In genomic region chr13:93243076-93243475, GRCm38 (mm10) we compare ENCODE assay signal across 8 mouse cellular contexts. TPM values are rescaled to one million over a fixed set of nuclear protein-coding genes. Genes with fewer than 3 reads are reported as not detected.
DNase-seq lines count a peak whose midpoint lies in the region; ATAC-seq and TF ChIP-seq lines count a peak whose summit lies in the region.

No protein-coding gene starts in this region.

- no peak overlapping the region for H3K9ac ChIP-seq in neural tube, embryonic 15.5 days (replicated peaks)
- no peak overlapping the region for H3K9ac ChIP-seq in forebrain, postnatal 0 days
- H3K9ac ChIP-seq in intestine, embryonic 14.5 days (ENCODE audit: low read length) = no peak overlapping the region
- no peak overlapping the region for H3K9ac ChIP-seq in midbrain, postnatal 0 days (replicated peaks; ENCODE audit: low read length, poor library complexity, severe bottlenecking)

- TF ChIP-seq CTCF in forebrain, postnatal 0 days (IDR thresholded peaks at IDR 0.05; ENCODE audit: low read depth) = peak; percentile 81
- TF ChIP-seq CTCF in midbrain, postnatal 0 days (IDR thresholded peaks at IDR 0.05) = peak; percentile 84

- 89% methylated on average over 2 of the region's 2 CpGs for WGBS in neural tube, embryonic 15.5 days
- 82% methylated on average over 2 of the region's 2 CpGs for WGBS in forebrain, postnatal 0 days
- WGBS in intestine, embryonic 14.5 days = 82% methylated on average over 2 of the region's 2 CpGs
- 93% methylated on average over 2 of the region's 2 CpGs for WGBS in midbrain, postnatal 0 days

- H3K9me3 ChIP-seq in neural tube, embryonic 15.5 days (replicated peaks) = no peaks in the 10 kb centered on the region
- no peaks in the 10 kb centered on the region for H3K9me3 ChIP-seq in forebrain, postnatal 0 days (ENCODE audit: low read length)
- no peaks in the 10 kb centered on the region for H3K9me3 ChIP-seq in intestine, embryonic 14.5 days (ENCODE audit: control insufficient read depth, low read length)
- no peaks in the 10 kb centered on the region for H3K9me3 ChIP-seq in midbrain, postnatal 0 days (ENCODE audit: low read length)

- no peak for ATAC-seq in neural tube, embryonic 15.5 days (ENCODE audit: low FRiP score)
- ATAC-seq in cerebellum, adult (ENCODE audit: insufficient number of reproducible peaks, low FRiP score, low TSS enrichment) = peak; percentile 49
- ATAC-seq in forebrain, postnatal 0 days = peak; percentile 47; the same call in 1 of the 2 replicates
- 0 out of 2 replicates have a peak, but pooled peaks have one; percentile 47 for ATAC-seq in intestine, embryonic 14.5 days (replicated peaks; ENCODE audit: low FRiP score, low TSS enrichment, low read depth)
- ATAC-seq in midbrain, postnatal 0 days (ENCODE audit: low FRiP score) = peak; percentile 49; the same call in 1 of the 2 replicates

- H3K4me3 ChIP-seq in neural tube, embryonic 15.5 days (replicated peaks) = no peak overlapping the region
- H3K4me3 ChIP-seq in forebrain, postnatal 0 days (ENCODE audit: low read depth, low read length) = no peak overlapping the region
- H3K4me3 ChIP-seq in intestine, embryonic 14.5 days (ENCODE audit: low read depth, low read length) = no peak overlapping the region
- H3K4me3 ChIP-seq in midbrain, postnatal 0 days (ENCODE audit: low read depth, low read length) = no peak overlapping the region

- H3K27ac ChIP-seq in neural tube, embryonic 15.5 days (replicated peaks) = no peak overlapping the region
- no peak overlapping the region for H3K27ac ChIP-seq in forebrain, postnatal 0 days (ENCODE audit: low read depth, low read length)
- no peak overlapping the region for H3K27ac ChIP-seq in intestine, embryonic 14.5 days (ENCODE audit: low read depth)
- H3K27ac ChIP-seq in midbrain, postnatal 0 days (ENCODE audit: low read depth, low read length) = no peak overlapping the region

- intact Hi-C loops in left cerebral cortex, postnatal 10 days (cut with DNase I) = loop anchor here (5.0 kb wide), 2 partner anchors 256 to 491 kb away; no protein-coding TSS in a partner anchor

- no peaks in the 10 kb centered on the region for H3K4me1 ChIP-seq in neural tube, embryonic 15.5 days
- 0 out of 2 replicates have a peak, but pooled peaks cover 2% of the 10 kb centered on the region for H3K4me1 ChIP-seq in forebrain, postnatal 0 days (ENCODE audit: insufficient read depth)
- no peaks in the 10 kb centered on the region for H3K4me1 ChIP-seq in intestine, embryonic 14.5 days (replicated peaks; ENCODE audit: control insufficient read depth, insufficient read depth, low read length)
- no peaks in the 10 kb centered on the region for H3K4me1 ChIP-seq in midbrain, postnatal 0 days (ENCODE audit: insufficient read depth, low read length)

- H3K36me3 ChIP-seq in neural tube, embryonic 15.5 days = no peaks in the 10 kb centered on the region
- H3K36me3 ChIP-seq in forebrain, postnatal 0 days (ENCODE audit: insufficient read depth) = no peaks in the 10 kb centered on the region
- no peaks in the 10 kb centered on the region for H3K36me3 ChIP-seq in intestine, embryonic 14.5 days (ENCODE audit: control insufficient read depth, insufficient read depth, low read length)
- H3K36me3 ChIP-seq in midbrain, postnatal 0 days (ENCODE audit: insufficient read depth, low read length) = no peaks in the 10 kb centered on the region
- H3K36me3 ChIP-seq in splenic B cell, adult 2 months (ENCODE audit: control insufficient read depth, insufficient read depth, low read length, poor library complexity, severe bottlenecking) = no peaks in the 10 kb centered on the region

- H3K27me3 ChIP-seq in neural tube, embryonic 15.5 days (replicated peaks) = no peaks in the 10 kb centered on the region
- H3K27me3 ChIP-seq in forebrain, postnatal 0 days (ENCODE audit: insufficient read depth, low read length) = no peaks in the 10 kb centered on the region
- H3K27me3 ChIP-seq in intestine, embryonic 14.5 days (replicated peaks; ENCODE audit: control insufficient read depth, insufficient read depth, low read length) = no peaks in the 10 kb centered on the region
- H3K27me3 ChIP-seq in midbrain, postnatal 0 days (ENCODE audit: insufficient read depth, low read length) = no peaks in the 10 kb centered on the region
- H3K27me3 ChIP-seq in splenic B cell, adult 2 months (ENCODE audit: control insufficient read depth, insufficient read depth, low read length, poor library complexity, severe bottlenecking) = no peaks in the 10 kb centered on the region

- peak; percentile 77 for DNase-seq in neural tube, embryonic 10.5 days (ENCODE audit: extremely low spot score, low spot score)
- peak; percentile 80 for DNase-seq in forebrain, postnatal 0 days
- DNase-seq in intestine, embryonic 14.5 days (ENCODE audit: low spot score) = peak; percentile 90
- DNase-seq in left cerebral cortex, postnatal 10 days (ENCODE audit: extremely low spot score in 1 of 2, low spot score in 2 of 2) = peak; percentile 36 to 75
- peak; percentile 80 for DNase-seq in midbrain, postnatal 0 days (ENCODE audit: low spot score)
- peak; percentile 89 for DNase-seq in splenic B cell, adult 2 months (ENCODE audit: low read depth, low spot score)

- H3K4me2 ChIP-seq in neural tube, embryonic 15.5 days = no peak overlapping the region
- H3K4me2 ChIP-seq in forebrain, postnatal 0 days (ENCODE audit: low read depth) = no peak overlapping the region
- H3K4me2 ChIP-seq in intestine, embryonic 14.5 days (ENCODE audit: low read length) = no peak overlapping the region
- no peak overlapping the region for H3K4me2 ChIP-seq in midbrain, postnatal 0 days (ENCODE audit: low read depth, low read length, poor library complexity, severe bottlenecking)

RNA-seq across cellular contexts. Expression of gene Tent2, which starts 50.9 kb away (rescaled TPM):
- 36.4 and 43.3 TPM in 2 replicates for polyA plus RNA-seq in neural tube, embryonic 15.5 days (2015; fragmentation: Nextera tagmentation; extraction: Ambion mirVana)
- total RNA-seq in forebrain, postnatal 0 days (2014; rRNA removed) = 31.4 and 51.7 TPM in 2 replicates
- polyA plus RNA-seq in forebrain, postnatal 0 days (2015; fragmentation: Nextera tagmentation; extraction: Ambion mirVana) = 23.7 and 27.5 TPM in 2 replicates
- polyA plus RNA-seq in intestine, embryonic 14.5 days (2014; fragmentation: Nextera tagmentation; extraction: Ambion mirVana) = 74.0 and 81.2 TPM in 2 replicates
- 10 to 100 TPM; 24.9 to 28.8 TPM for total RNA-seq in left cerebral cortex, postnatal 10 days (2021)
- 30.2 and 42.1 TPM in 2 replicates for total RNA-seq in midbrain, postnatal 0 days (2014; rRNA removed)
- polyA plus RNA-seq in midbrain, postnatal 0 days (2015; fragmentation: Nextera tagmentation; extraction: Ambion mirVana) = 21.3 and 21.4 TPM in 2 replicates

RNA-seq across cellular contexts. Expression of gene Homer1, which starts 56.4 kb away (rescaled TPM):
- 11.7 and 13.9 TPM in 2 replicates for polyA plus RNA-seq in neural tube, embryonic 15.5 days (2015; fragmentation: Nextera tagmentation; extraction: Ambion mirVana)
- 102 and 110 TPM in 2 replicates for total RNA-seq in forebrain, postnatal 0 days (2014; rRNA removed)
- 14.3 and 14.8 TPM in 2 replicates for polyA plus RNA-seq in forebrain, postnatal 0 days (2015; fragmentation: Nextera tagmentation; extraction: Ambion mirVana)
- polyA plus RNA-seq in intestine, embryonic 14.5 days (2014; fragmentation: Nextera tagmentation; extraction: Ambion mirVana) = 7.2 and 7.3 TPM in 2 replicates
- 100 to 1,000 TPM; 145 to 149 TPM for total RNA-seq in left cerebral cortex, postnatal 10 days (2021)
- total RNA-seq in midbrain, postnatal 0 days (2014; rRNA removed) = 64.4 and 81.0 TPM in 2 replicates
- polyA plus RNA-seq in midbrain, postnatal 0 days (2015; fragmentation: Nextera tagmentation; extraction: Ambion mirVana) = 8.6 and 9.7 TPM in 2 replicates
